Mouse (Mus musculus) erythroblast, adult 5-6 weeks (primary cell): ENCODE data around the gene Taok1. TPM values are rescaled to one million over a fixed set of nuclear protein-coding genes. Genes with fewer than 3 reads are reported as not detected.
A peak's percentile ranks its signal among the peaks of the same experiment; 100 is the strongest.

Experiments
- ATAC-seq: replicated peaks from 2 replicates; pipeline ENCODE4 v1.8.0; 2016; ENCODE audit warnings: moderate number of reproducible peaks, mild to moderate bottlenecking, moderate TSS enrichment, inconsistent platforms; ENCODE audit not compliant: poor library complexity, low FRiP score, severe bottlenecking
- total RNA-seq, 2 experiments: library from RNA; stranded (forward) in 1 of 2; stranded (reverse) in 1 of 2; fragments of 150-400 nt in 1 of 2; fragments of 200-764, 138-1000 nt in 1 of 2; gene quantifications; 2 replicates each; pipeline versions ENCODE4 v1.2.3 to v1.2.4; 2015 to 2017; ENCODE audit warnings: low replicate concordance in 2 of 2

Gene Taok1
- total RNA-seq, 2 experiments from 2014 or later = 9.8 to 25.3 TPM

DNA sequence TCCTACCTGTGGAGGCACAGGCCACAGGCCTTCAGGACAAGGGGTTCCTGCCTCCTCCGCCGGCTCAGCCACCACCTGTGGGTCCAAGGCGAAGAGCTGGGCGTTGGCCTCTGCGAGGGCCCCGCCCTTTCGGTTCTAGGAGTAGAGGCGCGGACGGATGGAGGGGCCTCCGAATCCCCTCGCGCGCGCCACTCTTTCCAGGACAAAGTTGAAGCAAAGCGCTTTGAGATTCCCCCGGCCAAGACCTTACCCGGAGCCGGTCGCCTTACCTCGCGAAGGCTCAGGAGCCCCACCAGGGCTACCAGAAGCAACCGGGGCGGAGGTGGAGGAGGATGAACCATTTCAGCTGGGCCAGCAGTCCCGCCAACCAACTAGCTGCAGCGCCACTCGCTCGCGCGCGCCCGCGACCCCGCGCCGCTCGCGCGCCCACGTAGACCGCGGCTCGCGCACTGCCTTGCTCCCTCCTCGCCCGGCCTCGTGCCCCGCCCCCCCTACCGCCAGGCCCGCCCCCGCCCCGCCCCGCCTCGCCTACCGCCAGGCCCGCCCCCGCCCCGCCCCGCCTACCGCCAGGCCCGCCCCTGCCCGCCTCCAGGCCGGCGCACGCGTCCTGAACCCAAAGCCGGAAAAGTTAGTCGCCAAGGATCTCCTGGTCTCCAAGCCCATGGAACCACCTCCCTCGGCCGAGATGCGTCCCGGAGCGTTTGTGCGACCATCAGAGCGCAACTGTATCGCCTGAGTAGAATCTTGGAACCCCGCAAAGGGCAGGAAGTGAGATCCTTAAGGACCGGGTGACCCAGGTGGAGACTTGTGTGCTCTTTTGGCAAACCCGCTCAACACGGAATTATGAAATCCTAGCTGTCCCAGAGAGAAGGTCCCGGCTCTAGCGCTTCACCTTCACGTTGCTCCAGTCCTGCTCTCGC lies 94.5 kb downstream of the Taok1 start:
- peak; percentile 58 for ATAC-seq

DNA sequence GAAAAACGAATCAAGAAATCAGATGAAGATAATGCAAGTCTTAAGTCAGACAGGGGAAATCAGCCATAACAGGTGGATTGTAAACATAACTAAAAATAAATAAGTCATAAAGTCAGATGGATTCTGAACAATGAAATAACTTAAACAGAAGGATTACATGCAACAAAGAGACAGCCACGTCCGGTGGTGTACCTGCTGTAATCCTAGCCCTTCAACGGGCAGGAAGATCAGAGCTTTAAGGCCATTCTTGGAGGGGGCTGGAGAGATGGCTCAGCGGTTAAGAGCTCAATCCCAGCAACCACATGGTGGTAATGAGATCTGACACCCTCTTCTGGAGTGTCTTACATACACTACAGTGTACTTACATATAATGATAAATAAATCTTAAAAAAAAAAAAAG lies 96.3 kb downstream of the Taok1 start:
- no peak for ATAC-seq

GRCm38 (mm10) chr11:77508068-77509021 lies 99.3 kb downstream of the Taok1 start:
- ATAC-seq = peak; percentile 60

DNA sequence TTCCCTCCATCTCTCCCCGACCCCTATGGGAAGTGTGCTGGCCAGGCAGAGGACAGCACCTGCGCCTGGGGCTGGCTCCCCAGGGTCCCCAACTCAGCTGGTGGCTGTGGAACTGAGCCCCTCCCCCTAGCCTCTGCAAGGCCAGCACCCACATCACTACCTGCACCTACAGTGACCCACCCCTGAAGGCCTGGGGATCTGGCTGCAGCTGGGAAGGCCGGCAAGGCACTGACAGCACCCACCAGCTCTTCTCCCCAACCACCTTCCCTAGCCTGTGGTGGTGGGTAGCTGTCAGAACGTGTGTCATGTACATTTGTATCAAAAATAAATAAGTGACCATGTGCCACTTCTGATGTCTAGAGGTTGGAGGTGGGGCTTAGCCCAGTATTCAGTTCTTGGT lies 100.2 kb downstream of the Taok1 start:
- ATAC-seq = 0 out of 2 replicates have a peak, but pooled peaks have one; percentile 3

GRCm38 (mm10) chr11:77506941-77507340 lies 100.7 kb downstream of the Taok1 start:
- ATAC-seq = no peak

DNA sequence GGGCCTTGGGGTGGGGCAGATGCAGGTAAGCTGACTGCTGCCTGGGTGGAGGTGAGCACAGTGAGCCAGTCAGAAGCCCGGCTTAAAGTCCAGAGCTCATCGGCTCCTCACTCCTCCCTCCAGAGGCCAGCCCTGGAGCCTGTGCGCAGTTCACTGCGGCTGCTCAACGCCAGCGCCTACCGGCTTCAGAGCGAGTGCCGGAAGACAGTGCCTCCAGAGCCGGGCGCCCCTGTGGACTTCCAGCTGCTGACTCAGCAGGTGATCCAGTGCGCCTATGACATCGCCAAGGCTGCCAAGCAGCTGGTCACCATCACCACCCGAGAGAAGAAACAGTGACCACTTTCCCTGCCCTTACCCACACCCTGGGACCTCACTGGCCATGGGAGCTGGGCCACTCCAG lies 101.3 kb downstream of the Taok1 start:
- no peak for ATAC-seq

DNA sequence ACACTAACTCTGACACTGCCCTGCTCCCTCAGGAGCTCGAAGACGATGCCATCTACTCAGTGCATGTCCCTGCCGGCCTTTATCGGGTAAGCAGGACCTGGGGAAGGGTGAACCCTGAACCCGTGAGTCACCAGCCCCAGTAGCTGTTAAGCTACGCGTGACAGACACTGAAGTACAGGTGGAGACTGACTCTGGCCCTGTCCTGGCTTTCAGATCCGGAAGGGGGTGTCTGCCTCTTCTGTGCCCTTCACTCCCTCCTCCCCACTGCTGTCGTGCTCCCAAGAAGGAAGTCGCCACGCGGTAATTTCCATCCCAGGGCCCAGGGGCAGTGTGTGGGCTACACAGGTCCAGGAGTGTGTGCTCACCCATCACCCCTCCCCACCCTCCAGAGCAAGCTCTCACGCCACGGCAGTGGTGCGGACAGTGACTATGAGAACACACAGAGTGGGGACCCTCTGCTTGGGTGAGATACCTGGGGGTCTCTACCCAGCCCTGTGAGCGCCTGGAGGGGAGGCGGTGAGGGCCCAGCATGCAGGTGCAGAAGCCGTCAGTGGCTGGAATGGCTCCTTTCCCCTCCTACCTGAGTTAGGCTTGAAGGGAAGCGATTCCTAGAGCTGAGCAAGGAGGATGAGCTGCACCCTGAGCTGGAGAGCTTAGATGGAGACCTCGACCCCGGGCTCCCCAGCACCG lies 102.2 kb downstream of the Taok1 start:
- ATAC-seq = no peak

GRCm38 (mm10) chr11:77504377-77504776 lies 103.2 kb downstream of the Taok1 start:
- no peak for ATAC-seq

DNA sequence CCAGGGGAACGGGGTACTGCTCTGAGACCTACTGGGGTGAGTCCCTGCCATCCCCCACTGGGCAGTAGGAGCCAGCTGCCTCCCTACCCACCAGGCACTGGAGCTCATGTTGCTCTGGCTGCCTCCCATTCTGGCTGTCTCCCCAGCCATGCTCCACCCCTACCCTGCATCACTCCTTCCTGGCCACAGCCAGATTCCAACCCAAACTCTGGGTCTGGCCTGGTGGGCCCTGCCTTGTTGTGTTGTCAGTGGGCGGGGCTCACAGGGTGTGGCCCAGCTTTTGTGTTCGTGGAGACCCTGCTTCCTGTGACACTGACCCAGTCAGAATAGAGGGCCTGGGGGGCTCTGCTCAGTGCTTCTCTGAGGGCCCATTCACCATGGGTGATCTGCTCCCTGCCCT lies 104.1 kb downstream of the Taok1 start:
- no peak for ATAC-seq

DNA sequence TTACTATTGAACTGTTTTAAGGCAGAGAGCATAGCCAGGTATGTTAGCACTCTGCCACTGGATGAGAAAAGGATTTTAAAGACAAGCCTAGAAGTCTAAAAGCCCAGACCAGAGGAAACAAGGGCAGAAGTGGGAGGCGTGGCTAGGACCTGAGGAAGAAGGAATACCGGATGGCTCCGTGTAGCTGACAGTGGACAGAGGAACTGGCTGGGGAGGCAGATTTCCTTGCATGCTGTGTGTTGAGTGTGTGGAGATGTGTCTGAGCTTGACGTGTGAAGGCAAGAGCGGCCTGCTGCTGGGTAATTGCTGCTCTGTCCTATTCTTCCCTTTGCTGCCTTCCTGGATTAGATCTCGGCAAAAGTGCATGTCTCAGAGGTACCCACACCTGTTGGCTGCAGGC lies 105.1 kb downstream of the Taok1 start:
- no peak for ATAC-seq

- no peak for ATAC-seq
Observed at GRCm38 (mm10) chr11:77501971-77502370, 105.6 kb downstream of the Taok1 start.

DNA sequence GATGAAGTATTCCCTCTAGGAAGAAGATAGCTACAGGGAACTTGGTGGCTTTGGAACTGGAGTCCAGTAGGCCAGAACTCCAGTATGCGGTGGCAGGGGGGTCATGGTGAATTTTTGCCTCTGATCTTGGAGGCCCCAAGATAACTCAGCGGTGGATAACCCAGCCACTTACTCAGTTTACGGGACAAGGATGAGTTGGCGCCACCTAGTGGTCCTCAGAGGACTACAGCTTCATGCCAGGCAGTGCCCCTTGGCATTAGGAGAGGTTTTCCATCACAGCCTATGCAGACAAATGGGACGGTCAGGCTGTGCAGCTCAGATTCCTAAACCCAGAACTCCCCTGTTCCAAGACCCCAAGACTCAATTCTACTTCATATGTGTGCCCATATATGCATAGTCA lies 106.2 kb downstream of the Taok1 start:
- peak; percentile 60 for ATAC-seq

DNA sequence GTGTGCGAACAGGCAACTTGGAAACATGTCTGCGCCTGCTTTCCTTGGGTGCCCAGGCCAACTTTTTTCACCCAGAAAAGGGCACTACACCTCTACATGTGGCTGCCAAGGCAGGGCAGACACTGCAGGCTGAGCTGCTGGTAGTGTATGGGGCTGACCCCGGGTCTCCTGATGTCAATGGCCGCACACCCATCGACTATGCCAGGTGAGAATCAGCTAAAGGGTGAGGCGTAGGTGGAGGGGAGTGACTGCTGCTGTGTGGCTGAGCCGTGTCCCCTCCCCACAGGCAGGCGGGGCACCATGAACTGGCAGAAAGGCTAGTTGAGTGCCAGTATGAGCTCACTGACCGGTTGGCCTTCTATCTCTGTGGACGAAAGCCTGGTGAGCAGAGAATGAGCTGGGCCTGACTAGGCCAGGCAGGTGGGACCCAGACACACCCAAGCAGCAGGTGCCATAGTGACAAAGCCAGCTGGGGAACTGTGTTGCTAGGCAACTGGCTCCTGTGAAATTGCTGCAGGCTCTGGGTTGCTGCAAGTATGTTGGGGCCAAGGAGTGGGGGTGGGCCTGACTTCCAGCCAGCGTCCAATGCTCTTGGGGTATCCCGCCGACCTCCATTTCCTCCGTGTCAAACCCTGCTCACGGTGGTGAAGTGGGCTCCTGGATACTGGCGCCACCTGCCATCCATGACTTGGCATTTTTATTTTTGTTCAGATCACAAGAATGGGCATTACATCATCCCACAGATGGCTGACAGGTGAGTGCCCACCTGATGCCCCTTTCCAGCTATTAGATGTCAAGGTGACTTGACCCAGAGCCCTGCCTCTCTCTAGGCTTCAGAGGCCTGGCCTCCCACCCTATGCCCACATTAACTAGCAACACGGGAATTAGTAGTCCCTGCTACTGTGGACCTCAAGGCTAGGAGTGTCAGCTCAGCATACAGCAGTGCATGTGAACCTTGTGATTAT lies 107.0 kb downstream of the Taok1 start:
- peak; percentile 5; the same call in 1 of the 2 replicates for ATAC-seq

DNA sequence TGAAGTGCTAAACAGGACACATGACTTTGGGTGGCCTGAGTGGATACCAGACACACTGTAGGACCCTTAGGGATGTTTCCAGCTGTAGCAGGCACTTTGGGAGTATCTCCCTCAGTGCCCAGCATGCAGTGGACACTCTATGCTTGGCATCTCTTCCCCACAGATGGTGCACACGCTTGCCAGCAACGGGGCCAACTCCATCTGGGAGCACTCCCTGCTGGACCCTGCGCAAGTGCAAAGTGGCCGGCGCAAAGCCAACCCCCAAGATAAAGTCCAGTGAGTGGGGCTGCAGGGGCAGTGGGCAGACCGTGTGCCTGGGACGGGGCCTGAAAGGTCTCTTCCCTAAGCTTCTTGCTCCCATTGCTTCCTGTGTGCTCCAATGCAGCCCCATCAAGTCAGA lies 108.3 kb downstream of the Taok1 start:
- ATAC-seq = no peak

DNA sequence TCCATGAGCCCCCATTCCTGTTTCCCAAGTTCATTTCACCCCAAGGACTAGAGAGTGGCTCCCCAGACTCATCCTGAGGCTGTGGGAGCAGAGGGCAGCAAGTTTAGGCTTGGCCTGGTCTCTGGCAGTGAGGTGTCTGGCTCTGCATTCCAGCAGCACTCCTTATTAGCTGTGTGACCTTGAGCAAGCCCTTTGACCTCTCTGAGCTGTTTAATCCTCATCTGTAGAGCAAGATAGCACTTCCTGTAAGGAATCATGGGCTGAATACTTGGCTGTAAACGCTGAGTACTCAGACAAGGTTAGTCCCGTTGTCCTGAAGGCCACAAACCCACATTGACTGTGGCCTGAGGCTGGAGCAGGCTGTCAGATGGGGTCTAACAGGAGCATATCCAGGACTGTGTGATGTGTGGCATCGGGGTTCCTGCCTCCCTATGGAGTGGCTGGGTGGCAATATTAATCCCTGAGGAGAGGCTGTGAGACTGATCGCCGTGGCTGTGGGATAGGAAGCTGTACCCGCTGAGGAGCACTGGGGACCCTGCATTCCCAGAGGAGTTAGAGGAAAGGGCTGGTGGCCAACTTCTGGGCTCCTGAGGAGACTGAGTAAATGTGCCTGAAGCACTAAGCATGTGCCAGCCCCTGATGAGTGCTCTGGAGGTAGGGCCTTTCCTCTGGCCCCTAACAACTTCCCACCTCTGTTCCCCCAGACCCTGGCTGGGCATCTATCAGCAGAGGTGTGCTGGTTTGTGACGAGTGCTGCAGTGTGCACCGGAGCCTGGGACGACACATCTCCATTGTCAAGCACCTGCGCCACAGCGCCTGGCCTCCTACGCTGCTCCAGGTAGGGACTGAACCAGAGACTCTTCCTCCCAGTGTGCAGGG lies 109.1 kb downstream of the Taok1 start:
- ATAC-seq = no peak

- no peak for ATAC-seq
Observed at GRCm38 (mm10) chr11:77497851-77498250, 109.8 kb downstream of the Taok1 start.

GRCm38 (mm10) chr11:77497341-77497756 lies 110.3 kb downstream of the Taok1 start:
- no peak for ATAC-seq

DNA sequence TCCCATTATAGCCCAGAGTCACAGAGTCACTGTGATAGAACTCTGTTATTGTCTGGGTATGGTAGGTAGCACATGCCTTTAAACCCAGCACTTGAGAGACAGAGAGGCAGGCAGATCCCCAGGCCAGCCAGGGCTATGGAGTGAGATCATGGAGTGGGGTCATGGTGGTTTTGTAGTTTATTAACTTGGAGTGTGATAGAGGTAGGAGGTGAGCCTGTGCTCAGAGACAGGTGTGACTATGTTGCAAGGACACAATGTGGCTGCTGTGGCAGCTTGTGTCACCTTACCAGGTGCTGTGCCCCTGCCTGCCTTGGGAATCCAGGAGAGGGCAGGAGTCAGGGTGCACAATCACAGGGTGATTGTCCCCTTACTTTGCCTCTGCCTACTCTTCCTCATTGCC lies 112.1 kb downstream of the Taok1 start:
- ATAC-seq = no peak
